Mouse (Mus musculus): ENCODE data around the gene Vwa8. TPM values are rescaled to one million over a fixed set of nuclear protein-coding genes. Genes with fewer than 3 reads are reported as not detected.

Vwa8 gene
- total and polyA plus RNA-seq, 3 experiments = 4.5 to 35.4 (median 18.5) TPM

- Histone ChIP-seq H3K4me3 (ENCODE audit: low read depth, low read length) (no peak overlapping the region), H3K27me3 (ENCODE audit: insufficient read depth, low read length) (no peaks in the 10 kb centered on the region), H3K9me3 (replicated peaks) (no peaks in the 10 kb centered on the region), H3K4me1 (ENCODE audit: insufficient read depth, low read depth, low read length) (no peaks in the 10 kb centered on the region), H3K36me3 (replicated peaks) (peaks cover 38% of the 10 kb centered on the region)
- TF ChIP-seq GATA2 (IDR thresholded peaks at IDR 0.05; ENCODE audit: borderline replicate concordance, low read depth, low read length) (no peak), GATA1 (IDR thresholded peaks at IDR 0.05; ENCODE audit: borderline replicate concordance, low read length) (no peak), CTCF (IDR thresholded peaks at IDR 0.05; ENCODE audit: low read depth, low read length) (no peak), TAL1 (conservative IDR thresholded peaks at IDR 0.05; ENCODE audit: low read depth, low read length) (no peak), POLR2AphosphoS5 (IDR thresholded peaks at IDR 0.05; ENCODE audit: insufficient replicate concordance, low read depth, low read length) (no peak)
- DNase-seq (ENCODE audit: low spot score) (no peak), ATAC-seq (ENCODE audit: extremely low read depth, insufficient number of reproducible peaks, low FRiP score, poor library complexity, severe bottlenecking) (no peak)
These were observed 248.3 kb downstream of the Vwa8 start for GRCm38 (mm10) chr14:79097181-79097580.

DNA sequence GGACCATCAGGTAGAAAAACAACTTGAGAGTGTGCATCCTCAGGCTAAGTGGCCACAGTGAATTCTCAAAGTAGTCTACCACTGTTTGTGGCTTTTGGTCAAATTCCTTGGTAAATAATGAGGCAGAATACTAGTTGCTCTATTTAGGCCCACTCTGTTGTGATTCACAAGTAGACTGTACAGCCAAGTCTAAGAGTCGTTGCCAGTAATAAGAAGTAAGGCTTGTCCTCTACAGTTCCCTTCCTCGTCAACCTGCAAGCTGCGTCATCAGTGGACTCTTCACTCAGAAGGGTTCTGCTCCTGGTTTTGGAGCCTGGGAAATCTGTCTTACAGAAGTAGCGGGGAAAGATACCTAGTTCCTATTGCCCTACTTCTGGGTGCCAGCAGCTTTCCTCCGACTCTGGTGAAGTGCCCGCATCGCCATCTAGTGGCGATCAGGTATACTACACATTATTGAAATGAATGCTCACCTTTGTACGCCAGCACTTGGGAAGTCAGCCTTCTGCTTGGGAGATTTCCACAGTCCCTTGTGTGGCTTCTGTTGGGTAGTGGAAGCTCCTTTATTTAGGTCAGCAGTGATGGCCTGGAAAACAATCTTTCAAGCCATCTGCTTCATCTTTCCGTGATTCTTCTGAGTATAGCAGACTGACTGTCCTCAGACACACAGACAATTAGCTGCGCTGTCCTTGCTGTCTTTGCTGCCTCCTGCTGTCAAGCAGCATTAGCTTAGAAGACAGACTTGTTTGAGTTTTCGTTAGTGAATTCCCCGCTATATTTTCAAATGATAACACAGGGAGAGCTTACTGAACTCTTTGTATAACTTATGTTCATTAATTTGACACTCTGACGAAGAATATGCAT lies 258.0 kb downstream of the Vwa8 start:
- peaks cover 3% of the 10 kb centered on the region; the same call in 1 of the 2 replicates for H3K9me3 ChIP-seq (replicated peaks)
- peak; percentile 36 for DNase-seq (ENCODE audit: low spot score)
- peak; percentile 66 for ATAC-seq (ENCODE audit: extremely low read depth, insufficient number of reproducible peaks, low FRiP score, poor library complexity, severe bottlenecking)
- H3K36me3 ChIP-seq (replicated peaks) = peaks cover 26% of the 10 kb centered on the region
- no peak overlapping the region for H3K4me3 ChIP-seq (ENCODE audit: low read depth, low read length)
- H3K27me3 ChIP-seq (ENCODE audit: insufficient read depth, low read length) = no peaks in the 10 kb centered on the region
- TF ChIP-seq CTCF (IDR thresholded peaks at IDR 0.05; ENCODE audit: low read depth, low read length) (peak; percentile 80), POLR2AphosphoS5 (IDR thresholded peaks at IDR 0.05; ENCODE audit: insufficient replicate concordance, low read depth, low read length) (no peak), GATA2 (IDR thresholded peaks at IDR 0.05; ENCODE audit: borderline replicate concordance, low read depth, low read length) (no peak)
- H3K4me1 ChIP-seq (ENCODE audit: insufficient read depth, low read depth, low read length) = no peaks in the 10 kb centered on the region

DNA sequence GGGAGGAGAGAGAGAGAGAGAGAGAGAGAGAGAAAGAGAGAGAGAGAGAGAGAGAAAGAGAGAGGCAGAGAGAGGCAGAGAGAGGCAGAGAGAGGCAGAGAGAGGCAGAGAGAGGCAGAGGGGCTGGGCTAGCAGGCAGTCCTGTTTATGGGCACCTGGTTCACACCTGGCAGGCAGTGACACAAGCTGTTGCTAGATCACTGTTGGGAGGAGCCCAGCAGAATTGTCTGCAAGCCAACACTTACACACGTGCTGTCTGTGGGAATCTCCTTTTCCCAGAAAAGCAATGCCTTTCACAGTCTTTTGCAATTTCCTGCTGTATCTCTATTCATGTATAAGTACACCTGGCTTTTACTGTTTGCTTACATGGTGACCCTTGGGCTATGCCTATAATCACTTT lies 260.5 kb downstream of the Vwa8 start:
- H3K27me3 ChIP-seq (ENCODE audit: insufficient read depth, low read length) = no peaks in the 10 kb centered on the region
- H3K36me3 ChIP-seq (replicated peaks) = peaks cover 21% of the 10 kb centered on the region
- no peak for TF ChIP-seq CTCF (IDR thresholded peaks at IDR 0.05; ENCODE audit: low read depth, low read length)
- TF ChIP-seq GATA2 (IDR thresholded peaks at IDR 0.05; ENCODE audit: borderline replicate concordance, low read depth, low read length) = no peak
- TF ChIP-seq GATA1 (IDR thresholded peaks at IDR 0.05; ENCODE audit: borderline replicate concordance, low read length) = no peak
- TF ChIP-seq POLR2AphosphoS5 (IDR thresholded peaks at IDR 0.05; ENCODE audit: insufficient replicate concordance, low read depth, low read length) = no peak
- no peak for TF ChIP-seq TAL1 (conservative IDR thresholded peaks at IDR 0.05; ENCODE audit: low read depth, low read length)
- H3K4me3 ChIP-seq (ENCODE audit: low read depth, low read length) = no peak overlapping the region
- ATAC-seq (ENCODE audit: extremely low read depth, insufficient number of reproducible peaks, low FRiP score, poor library complexity, severe bottlenecking) = no peak
- no peaks in the 10 kb centered on the region for H3K4me1 ChIP-seq (ENCODE audit: insufficient read depth, low read depth, low read length)
- peaks cover 3% of the 10 kb centered on the region; the same call in 1 of the 2 replicates for H3K9me3 ChIP-seq (replicated peaks)
- DNase-seq (ENCODE audit: low spot score) = no peak

GRCm38 (mm10) chr14:79110012-79110411 lies 261.2 kb downstream of the Vwa8 start:
- no peaks in the 10 kb centered on the region for H3K27me3 ChIP-seq (ENCODE audit: insufficient read depth, low read length)
- DNase-seq (ENCODE audit: low spot score) = no peak

DNA sequence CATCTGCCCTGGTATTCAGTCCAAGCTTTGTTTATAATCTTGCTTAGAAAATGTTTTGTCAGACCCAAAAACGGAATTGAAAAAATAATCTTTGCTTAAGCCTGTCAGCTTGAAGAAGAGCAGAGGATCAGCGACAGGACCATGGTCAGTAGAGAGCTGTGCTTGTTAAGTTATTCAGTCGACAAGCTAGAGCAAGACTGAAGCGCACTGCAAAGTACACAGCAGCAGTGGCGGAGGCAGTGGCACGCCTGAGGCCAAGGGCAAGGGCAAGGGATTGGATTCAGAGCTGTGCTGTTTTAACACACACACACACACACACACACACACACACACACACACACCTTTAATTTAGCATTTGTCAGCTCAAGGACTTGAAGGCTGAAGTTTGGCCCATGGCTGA lies 263.2 kb downstream of the Vwa8 start:
- no peaks in the 10 kb centered on the region for H3K4me1 ChIP-seq (ENCODE audit: insufficient read depth, low read depth, low read length)
- H3K36me3 ChIP-seq (replicated peaks) = peaks cover 25% of the 10 kb centered on the region
- H3K9me3 ChIP-seq (replicated peaks) = peaks cover 3% of the 10 kb centered on the region; the same call in 1 of the 2 replicates
- DNase-seq (ENCODE audit: low spot score) (no peak), ATAC-seq (ENCODE audit: extremely low read depth, insufficient number of reproducible peaks, low FRiP score, poor library complexity, severe bottlenecking) (no peak)
- H3K27me3 ChIP-seq (ENCODE audit: insufficient read depth, low read length) = no peaks in the 10 kb centered on the region
- no peak for TF ChIP-seq POLR2AphosphoS5 (IDR thresholded peaks at IDR 0.05; ENCODE audit: insufficient replicate concordance, low read depth, low read length)
- TF ChIP-seq TAL1 (conservative IDR thresholded peaks at IDR 0.05; ENCODE audit: low read depth, low read length) = no peak
- TF ChIP-seq GATA2 (IDR thresholded peaks at IDR 0.05; ENCODE audit: borderline replicate concordance, low read depth, low read length) = no peak
- TF ChIP-seq GATA1 (IDR thresholded peaks at IDR 0.05; ENCODE audit: borderline replicate concordance, low read length) = no peak
- TF ChIP-seq CTCF (IDR thresholded peaks at IDR 0.05; ENCODE audit: low read depth, low read length) = no peak
- H3K4me3 ChIP-seq (ENCODE audit: low read depth, low read length) = no peak overlapping the region

More at GRCm38 (mm10) chr14:79110012-79110411, 261.2 kb downstream of the Vwa8 start:
- peaks cover 3% of the 10 kb centered on the region; the same call in 1 of the 2 replicates for H3K9me3 ChIP-seq (replicated peaks)
- ATAC-seq (ENCODE audit: extremely low read depth, insufficient number of reproducible peaks, low FRiP score, poor library complexity, severe bottlenecking) = no peak
- no peaks in the 10 kb centered on the region for H3K4me1 ChIP-seq (ENCODE audit: insufficient read depth, low read depth, low read length)
- TF ChIP-seq GATA2 (IDR thresholded peaks at IDR 0.05; ENCODE audit: borderline replicate concordance, low read depth, low read length) (no peak), CTCF (IDR thresholded peaks at IDR 0.05; ENCODE audit: low read depth, low read length) (no peak), TAL1 (conservative IDR thresholded peaks at IDR 0.05; ENCODE audit: low read depth, low read length) (no peak)
- H3K36me3 ChIP-seq (replicated peaks) = peaks cover 24% of the 10 kb centered on the region
- no peak overlapping the region for H3K4me3 ChIP-seq (ENCODE audit: low read depth, low read length)

DNA sequence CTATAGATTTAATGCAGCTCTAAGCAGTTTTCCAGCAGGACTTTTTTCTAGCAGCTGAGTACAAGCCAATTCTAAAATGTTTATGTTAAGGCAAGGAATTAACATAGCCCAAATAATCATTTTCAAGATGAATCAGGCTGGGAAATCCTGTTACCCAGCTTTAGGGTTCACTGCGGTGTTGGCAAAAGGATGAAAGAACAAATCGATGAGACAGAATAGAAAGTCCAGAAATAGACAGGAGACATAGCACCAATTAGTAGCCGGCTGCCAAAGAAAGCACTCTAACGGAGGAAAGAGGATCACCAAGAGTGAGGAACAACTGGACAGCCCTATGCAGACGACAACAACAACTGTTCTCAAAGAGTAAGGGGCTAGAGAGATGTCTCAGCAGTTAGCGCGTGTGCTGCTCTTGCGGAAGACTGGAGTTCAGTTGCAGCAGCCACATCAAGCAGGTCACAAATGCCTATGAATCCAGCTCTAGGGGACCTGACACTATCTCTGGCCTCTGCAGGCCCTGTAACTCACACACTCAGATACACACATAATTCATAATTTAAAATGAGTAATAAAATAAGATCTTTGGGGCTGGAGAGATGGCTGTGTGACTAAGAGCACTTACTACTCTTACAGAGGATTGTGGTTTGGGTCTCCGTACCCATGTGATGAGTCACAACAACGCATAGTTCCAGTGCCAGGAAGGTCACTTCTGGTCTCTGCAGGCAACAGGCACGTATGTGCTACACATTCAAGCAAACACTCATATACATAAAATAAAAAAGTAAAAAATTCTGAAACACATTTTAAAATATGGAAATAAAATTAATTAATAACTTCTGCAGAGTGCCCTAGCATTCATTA lies 265.9 kb downstream of the Vwa8 start:
- DNase-seq (ENCODE audit: low spot score) (no peak), ATAC-seq (ENCODE audit: extremely low read depth, insufficient number of reproducible peaks, low FRiP score, poor library complexity, severe bottlenecking) (no peak)
- Histone ChIP-seq H3K4me3 (ENCODE audit: low read depth, low read length) (no peak overlapping the region), H3K4me1 (ENCODE audit: insufficient read depth, low read depth, low read length) (no peaks in the 10 kb centered on the region), H3K36me3 (replicated peaks) (peaks cover 23% of the 10 kb centered on the region), H3K9me3 (replicated peaks) (no peaks in the 10 kb centered on the region), H3K27me3 (ENCODE audit: insufficient read depth, low read length) (no peaks in the 10 kb centered on the region)
- TF ChIP-seq GATA2 (IDR thresholded peaks at IDR 0.05; ENCODE audit: borderline replicate concordance, low read depth, low read length) (no peak), GATA1 (IDR thresholded peaks at IDR 0.05; ENCODE audit: borderline replicate concordance, low read length) (no peak), CTCF (IDR thresholded peaks at IDR 0.05; ENCODE audit: low read depth, low read length) (no peak), POLR2AphosphoS5 (IDR thresholded peaks at IDR 0.05; ENCODE audit: insufficient replicate concordance, low read depth, low read length) (no peak), TAL1 (conservative IDR thresholded peaks at IDR 0.05; ENCODE audit: low read depth, low read length) (no peak)
